Mouse (Mus musculus) mature B cell (primary cell): ENCODE results near the gene 6430531B16Rik.

Experiments used
- in situ Hi-C: fragments of 300-500 bp; cut with MboI; formaldehyde crosslinking; loops from 2 replicates; pipeline ENCODE4 v1.14.3; 2019

Gene 6430531B16Rik

DNA sequence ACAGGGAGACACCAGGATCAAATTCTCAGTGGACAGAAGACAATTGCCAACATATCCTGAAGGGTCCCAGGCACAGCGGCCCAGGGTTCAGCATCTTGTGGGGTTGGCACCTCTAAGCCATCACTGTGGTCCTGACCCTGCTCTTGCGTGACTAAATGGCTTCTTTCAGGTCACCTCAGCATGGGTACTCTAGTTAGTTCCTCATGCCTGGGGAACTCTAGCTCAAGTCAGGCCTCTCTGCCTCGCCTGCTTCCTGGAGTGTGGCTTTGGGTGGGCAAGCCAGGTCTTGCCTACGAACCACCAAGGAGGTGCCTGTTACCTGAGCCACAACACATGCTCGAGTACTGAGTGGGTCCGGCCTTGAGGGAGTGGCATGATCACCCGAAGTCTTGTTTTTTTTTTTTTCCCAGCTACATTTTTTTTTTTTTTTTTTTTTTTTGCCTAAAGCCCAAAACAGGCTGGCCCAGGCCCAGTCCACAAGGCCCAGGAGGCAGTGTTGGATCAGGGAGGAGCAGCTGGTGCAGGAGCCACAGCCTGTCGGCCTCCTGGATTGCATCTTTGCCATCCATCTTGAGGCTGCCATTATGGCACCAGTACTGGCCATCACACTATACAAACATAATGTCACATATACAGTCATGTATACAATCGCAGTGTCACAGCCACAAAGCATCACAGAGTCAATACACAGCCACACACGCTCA lies 8.2 kb downstream of the 6430531B16Rik start:
- in situ Hi-C loops, result no loop called here

DNA sequence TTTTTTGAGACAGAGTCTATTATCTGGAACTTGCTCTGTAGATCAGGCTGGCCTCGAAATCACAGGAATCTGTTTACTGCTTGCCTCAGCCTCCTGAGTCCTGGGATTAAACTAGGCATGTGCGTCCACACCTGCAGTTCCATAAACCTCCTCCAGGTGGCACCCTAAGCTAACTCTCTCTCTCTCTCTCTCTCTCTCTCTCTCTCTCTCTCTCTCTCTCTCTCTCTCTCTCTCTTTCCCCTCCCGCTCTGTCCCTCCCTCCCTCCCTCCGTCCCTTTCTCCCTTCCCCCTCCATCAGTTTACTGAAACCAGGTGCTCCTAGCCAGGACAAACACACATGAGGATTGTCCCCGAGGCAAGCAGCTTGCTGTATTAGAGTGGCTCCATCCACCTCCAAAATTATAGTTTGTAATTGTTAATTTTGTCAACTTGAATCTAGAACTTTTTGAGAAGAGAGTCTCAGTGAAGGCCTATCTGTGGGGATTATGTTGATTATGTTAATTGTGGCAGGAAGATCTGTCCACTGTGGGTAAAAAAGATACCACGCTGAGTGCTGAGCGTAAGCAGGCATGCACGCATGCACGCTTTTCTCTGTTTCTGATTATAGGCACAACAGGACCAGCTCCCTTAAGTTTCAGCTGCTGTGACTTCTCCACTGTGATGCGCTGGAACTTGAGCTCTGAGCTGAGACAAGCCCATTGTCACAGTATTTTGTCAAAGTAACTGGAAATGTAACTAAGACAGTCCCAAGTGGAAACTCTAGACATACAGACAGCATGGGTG lies 9.0 kb downstream of the 6430531B16Rik start:
- in situ Hi-C loops, result no loop called here

DNA sequence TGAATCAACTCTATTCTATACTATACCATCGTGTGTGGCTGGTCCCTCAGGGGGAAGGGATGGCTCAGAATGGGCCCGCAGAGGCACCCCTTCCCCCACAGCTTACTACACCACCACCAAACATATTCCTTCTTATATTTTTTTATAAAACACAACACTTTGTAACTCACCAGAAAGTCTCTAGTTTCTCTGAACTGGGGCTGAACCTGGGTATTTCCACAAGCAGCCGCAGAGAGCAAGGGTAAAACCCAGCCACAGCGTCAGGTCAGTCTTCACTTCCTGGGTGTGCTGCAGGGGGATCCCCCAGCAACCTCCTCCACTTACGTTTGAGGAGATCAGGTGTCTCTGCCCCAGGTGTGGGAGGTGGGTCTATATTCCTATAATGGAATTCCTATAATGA lies 10.1 kb downstream of the 6430531B16Rik start:
- in situ Hi-C loops, result no loop called here

DNA sequence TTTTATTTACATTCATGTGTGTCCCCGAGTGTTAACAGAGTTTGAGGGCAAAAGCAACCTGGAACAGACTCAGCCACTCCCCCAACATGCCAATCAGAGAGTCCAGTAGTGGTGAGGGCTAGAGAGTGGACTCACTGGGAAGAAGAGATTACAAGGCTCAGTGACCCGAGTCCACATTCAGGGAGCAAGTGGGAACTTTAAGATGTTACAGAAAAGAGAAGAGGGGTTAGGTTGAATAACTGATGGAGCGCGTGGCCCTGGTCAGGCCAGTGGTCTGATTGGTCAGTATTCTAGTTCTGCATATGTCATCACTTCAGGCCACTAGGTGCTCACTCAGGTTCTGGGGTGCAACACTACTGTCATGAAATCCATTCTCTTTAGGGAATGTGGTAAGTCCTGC lies 11.4 kb downstream of the 6430531B16Rik start:
- in situ Hi-C loops, result no loop called here

DNA sequence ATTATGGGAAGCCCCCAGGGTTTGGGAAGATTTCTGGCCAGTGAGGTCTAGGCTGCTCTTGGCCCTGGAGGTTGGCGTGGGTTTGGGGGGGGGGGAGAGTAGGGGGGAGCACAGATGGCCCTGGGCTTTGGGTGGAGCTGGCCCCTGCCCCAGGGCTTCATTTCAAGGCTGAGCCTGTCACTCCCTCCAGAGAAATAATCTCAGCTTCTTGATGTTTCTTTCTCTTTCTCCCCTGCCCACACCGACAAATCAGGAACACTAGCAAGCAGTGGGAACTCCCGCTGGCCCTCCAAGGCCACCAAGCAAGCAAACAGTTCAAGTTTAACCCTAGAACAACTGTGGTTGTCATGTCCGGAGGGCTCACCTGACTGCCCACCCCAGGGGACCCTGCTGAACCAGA lies 14.7 kb downstream of the 6430531B16Rik start:
- in situ Hi-C loops, result no loop called here

DNA sequence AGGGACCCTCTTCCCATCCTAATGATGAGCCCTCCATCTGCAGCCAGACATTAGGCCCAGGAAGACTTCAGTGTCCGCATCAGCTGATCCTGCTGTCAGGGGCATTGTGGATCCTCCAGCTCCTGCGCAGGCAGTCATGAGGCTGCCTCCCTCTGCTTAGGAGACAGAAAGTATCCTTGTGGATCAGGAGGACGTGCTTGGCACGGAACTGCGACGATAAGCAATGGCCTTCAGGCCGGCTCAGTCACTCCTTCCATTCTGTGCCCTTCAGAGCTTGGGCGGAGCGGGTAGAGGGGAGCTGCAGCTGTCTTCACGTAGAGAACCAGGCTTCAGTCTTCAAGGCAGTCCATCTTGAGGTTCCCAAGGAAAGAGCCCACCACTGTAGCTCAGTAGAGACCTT lies 17.4 kb downstream of the 6430531B16Rik start:
- in situ Hi-C loops, result no loop called here

DNA sequence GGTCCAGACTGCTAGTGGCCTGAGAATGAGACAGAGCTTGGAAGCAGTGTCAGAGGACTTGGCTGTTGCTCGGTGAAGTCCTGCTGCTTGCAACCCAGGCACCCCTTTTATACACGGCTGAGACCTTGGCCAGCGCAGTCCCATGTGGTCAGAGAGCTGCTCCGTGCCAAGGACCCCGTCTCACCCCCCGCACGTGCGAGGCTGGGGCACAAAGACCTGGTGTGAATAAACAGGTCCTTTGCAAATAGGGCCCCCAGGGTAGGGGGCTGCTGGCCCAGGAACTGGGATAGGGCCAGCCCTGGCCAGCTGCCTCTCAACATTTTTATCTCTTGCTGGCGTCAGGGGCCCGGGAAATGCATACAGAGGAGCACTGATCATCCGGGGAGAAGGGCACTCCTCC lies 20.6 kb downstream of the 6430531B16Rik start:
- in situ Hi-C loops, result no loop called here

DNA sequence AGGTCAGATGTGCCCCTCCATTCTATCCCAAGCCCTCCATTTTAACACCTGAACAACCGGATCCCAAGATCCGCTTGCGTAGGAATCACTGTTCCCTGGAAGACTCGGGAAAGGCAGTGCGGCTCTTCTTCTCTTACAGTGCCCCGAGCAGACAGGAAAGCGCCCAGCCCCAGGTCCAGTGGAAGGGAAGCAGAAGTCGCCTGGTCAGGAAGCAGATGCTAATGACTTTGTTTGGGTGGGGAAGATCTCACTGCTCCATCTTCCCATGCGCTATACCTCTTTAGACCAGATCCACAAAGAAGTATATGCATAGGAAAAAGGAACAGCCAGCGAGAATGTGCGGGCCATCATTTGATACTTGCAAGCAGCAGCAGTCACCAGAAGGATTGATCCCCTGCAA lies 21.1 kb downstream of the 6430531B16Rik start:
- in situ Hi-C loops, result no loop called here

DNA sequence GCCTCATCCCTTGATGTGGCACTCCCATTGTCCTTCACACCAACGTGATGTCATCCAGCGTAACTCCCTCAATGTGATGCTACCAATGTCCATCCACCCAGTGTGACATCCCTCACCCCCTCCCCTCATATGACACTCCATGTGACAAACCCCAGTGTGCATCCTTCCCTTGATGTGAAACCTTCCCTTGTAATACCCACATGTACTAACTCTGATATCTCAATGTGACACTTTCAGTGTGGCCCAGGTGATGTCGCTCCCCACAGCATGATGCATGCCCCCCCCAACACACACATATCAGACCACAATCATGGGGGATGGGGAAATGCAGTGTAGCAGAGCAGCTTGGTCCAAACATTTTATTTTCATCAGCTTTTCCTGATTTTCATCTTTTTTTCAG lies 21.9 kb downstream of the 6430531B16Rik start:
- in situ Hi-C loops, result no loop called here

DNA sequence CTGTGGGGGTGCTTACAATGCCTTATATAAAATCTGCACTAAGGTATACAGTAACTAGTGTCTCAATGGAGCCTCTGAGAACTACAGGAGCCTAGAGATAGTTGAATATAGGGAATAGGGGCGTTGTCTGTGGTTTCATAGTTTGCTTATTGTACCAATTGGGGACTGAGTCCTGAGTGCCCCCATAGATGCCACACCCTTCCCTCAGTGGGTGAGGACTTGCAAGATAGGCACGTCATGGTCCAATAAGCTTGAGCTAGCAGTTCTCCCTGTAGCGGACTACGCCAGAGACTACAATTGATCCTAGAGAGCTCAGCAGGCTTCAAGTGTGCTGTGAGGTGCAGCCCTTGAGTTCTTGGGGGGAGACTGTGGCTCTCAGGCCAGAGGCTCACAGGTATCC lies 23.1 kb downstream of the 6430531B16Rik start:
- in situ Hi-C loops, result no loop called here

DNA sequence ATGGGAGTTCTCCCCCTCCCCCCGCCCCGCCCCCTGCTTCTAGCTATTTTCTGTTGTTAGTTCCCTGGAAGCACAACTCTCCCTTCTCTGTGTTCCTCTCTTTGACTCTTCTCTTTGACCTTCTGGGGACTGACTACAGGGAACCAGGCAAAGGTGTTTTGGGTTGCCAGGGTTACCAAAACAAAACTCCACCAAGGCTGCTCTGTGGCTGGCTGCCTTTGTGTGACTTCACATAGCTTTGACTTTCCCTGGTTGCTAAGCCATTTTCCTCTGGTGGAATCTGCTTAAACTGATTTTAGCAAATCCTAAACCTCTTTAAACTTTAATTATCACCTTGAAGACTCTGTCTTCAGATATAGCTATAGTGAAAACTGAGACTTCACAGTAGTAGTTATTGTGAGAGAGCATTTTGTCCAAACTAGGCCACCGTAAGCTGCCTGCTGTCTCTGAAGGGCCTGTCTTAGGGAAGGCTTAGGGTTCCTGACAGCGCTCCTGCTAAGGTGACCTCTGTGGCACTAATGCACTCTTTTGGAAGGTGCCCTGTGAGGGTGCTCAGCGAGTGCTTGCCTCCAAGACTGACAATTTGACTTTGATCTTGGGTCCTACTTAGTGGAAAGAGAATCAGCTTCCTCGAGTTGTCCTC lies 26.4 kb downstream of the 6430531B16Rik start:
- in situ Hi-C loops, result no loop called here

DNA sequence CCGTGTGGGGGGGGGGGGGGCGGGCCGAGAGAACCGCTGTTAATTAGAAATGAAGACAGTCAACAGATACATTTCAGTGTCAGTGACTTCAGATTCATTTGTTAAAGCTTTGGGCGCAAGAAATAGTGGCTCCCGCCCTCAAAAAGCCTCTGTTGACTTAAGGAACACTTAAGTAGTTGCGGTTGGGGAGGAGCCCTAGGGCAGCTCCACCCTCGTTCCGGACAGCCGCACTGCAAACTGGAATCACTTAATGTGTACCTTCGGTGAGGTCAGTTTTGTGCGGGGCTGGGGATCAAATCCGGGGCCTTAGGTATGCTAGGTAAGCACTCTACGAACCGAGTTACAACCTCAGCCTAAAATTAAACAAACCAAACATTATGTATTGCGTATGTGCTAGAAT lies 27.5 kb downstream of the 6430531B16Rik start:
- in situ Hi-C loops, result no loop called here

DNA sequence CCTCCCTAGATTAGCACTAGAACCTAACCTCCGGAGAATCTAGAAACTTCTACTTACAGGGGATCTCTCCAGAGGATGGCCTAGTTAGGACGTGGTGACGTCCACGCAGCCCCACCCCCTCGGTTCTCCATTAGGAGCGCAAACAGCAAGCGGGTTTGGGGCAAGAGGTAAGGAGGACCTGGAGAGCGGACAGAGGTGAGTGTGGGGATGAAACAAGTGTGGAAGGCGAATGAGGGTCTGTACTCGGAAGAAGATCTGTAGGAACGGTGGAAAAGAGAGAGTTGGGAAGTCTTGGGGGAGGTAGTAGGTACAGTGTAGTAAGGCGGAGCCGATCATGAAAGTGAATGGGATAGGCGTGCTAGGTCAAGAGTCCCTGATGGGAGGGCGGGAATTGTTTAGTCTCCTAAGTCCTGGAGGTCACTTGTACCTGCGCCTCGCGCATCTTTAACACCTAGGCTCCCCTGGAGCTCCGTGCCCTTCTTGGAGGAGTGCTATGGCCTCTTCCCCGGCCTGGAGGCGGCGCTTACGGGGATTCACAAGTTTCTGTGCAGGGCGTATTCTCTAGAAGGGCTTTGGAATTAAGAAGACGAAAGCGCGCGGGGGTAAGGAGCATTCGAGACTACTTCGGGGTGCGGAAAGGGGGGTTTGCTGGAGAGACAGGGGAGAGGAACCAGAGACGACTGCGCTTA lies 28.1 kb downstream of the 6430531B16Rik start:
- in situ Hi-C loops, result no loop called here

DNA sequence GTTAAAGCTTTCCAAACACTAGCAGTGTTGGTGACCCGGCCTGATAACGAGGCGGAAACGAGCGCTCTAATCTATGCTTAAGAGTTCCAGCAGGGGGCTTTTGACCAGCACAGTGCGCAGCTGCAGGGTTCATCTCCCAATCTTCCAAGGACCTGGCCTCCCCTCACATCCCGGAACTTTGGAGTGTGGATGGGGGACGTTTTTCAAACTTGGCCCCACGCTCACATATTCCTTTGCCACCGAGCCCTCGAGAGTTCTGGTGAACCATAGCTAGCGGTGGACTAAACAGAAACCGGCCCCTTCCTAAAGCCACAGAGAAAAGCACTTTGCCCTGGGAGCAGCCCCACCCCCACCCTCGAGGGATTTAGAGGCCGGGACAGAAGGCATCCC lies 28.7 kb downstream of the 6430531B16Rik start:
- in situ Hi-C loops, result no loop called here

DNA sequence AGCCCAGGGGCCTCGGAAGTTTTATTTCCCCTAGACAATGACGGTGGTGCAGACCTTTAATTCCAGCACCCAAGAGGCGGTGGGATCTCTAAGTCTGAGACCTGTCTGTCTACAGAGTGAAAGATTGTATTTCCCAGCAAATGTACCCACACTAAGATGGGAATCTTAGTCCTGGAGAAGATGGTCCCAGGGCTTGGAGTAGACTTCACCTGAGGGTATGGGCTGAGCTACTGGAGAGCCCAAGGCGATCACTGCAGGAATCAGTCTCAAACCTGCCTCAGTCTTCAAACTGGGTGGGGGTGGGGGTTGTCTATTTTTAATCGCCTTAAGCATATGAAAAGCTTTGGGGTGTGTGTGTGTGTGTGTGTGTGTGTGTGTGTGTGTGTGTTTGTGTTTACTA lies 32.5 kb downstream of the 6430531B16Rik start:
- in situ Hi-C loops, result no loop called here

DNA sequence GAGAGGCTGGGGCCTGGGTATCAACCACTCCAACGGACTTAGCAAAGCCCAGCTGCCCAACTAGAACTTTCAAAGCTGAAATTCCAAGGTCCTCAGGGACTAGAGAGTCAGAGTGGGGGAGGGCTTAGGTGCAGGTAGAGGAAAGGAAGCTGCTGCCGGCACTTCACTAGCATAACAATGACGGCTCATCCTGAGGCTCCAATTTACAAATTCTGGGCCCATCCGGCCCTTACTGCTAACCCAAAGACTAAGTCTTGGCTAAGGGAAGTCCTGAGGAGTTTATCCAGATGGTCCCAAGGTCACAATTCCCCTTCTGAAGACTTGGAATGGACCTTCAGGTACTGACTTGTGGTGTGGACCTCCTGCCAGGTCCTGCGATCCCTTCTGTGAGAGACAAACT lies 33.0 kb downstream of the 6430531B16Rik start:
- in situ Hi-C loops, result no loop called here

DNA sequence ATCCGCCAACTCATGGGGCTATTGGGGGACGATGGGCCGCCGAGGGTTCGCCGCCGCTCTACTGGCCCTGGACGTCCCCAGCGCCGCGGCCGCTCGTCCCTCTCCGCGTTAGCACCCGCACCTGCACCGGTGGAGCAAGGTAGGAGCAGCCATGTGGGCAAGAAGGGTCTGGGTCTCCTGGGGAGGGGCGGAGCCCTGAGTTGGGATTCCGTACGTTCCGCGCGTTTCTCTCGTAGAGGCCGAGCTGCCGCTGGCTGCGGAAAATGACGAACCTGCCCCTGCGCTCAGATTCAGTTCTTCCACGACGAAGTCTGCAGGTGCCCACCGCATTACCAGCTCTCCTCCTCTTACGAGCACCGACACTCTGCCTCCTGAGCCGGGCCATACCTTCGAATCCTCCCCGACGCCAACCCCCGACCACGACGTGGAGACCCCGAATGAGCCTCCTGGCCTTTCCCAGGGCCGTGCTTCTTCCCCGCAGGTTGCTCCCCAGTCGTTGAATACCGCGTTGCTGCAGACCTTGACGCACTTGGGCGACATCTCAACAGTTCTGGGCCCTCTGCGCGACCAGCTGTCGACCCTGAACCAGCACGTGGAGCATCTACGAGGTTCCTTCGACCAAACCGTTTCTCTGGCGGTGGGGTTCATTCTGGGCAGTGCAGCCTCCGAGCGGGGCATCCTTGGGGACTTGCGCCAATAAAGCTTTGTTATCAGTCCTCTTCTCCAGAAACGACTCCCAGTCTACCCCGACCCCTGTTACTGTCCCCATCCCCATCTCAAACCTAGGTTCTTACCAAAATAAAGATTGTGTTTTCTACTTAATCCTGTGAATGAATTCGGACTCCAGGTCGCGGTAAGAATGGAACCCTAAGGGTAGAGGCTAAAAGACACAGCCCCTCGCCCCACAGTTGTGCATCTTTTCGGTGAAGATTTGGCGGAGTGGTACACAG lies 34.0 kb downstream of the 6430531B16Rik start:
- in situ Hi-C loops, result no loop called here

DNA sequence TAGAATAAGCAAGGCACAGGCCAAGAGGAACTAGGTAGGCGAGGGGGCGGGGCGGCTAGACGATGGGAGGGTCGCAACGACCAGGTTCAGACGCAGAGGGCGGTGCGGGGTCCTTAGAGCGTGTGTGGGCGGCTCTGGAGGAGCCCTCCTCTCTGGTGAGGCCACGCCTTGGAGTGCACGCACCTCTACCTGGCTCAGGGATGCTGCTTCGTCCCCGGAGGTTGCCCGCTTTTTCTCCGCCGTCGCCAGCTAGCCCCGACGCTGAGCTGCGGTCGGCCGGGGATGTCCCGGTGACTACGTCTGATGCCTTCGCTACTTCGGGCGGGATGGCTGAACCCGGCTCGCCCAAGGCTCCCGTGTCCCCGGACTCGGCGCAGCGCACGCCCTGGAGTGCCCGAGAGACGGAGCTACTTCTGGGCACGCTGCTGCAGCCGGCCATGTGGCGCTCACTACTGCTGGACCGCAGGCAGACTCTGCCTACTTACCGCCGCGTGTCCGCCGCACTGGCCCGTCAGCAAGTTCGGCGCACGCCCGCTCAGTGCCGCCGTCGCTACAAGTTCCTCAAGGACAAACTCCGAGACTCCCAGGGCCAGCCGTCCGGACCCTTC lies 34.8 kb downstream of the 6430531B16Rik start, which contains the start of gene Utf1:
TSS of gene Utf1 (plus strand) at position 116 of the 608 bp plus-strand sequence.
- in situ Hi-C loops, result no loop called here

DNA sequence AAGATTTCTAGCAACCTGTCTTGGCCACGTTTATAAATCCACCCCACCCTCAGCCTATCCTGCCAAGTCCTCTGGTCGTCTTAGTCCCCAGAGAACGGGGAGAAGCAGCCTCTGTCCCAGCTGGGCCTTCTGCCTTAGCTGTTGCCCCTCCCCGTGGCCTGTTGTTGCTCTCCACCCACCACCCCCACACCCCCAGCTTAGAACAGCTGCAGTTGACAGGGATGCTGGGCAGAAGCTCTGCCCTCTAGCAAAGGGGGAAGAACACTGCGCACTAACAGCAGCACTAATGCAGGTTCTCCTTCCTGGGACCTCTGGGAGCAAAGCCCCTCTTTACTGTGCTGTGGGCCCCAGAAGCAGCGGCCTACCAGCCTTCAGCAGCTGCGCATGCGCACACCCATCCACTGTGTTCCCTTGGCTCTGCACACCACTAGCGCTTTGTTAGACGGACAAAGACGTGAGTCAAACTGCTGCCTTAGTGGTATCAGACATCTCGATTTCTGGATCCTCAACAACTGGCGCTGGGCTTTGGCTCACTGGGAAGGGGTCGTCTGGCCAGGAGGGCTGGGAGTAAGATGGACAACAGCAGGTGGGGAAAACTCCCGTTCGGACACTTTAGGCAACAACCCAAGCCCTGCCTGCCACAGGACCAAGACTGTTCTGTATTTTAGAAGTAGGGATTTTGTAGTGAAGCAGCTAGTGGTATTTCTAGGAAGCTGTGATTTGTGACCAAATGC lies 37.9 kb downstream of the 6430531B16Rik start:
- in situ Hi-C loops, result no loop called here

DNA sequence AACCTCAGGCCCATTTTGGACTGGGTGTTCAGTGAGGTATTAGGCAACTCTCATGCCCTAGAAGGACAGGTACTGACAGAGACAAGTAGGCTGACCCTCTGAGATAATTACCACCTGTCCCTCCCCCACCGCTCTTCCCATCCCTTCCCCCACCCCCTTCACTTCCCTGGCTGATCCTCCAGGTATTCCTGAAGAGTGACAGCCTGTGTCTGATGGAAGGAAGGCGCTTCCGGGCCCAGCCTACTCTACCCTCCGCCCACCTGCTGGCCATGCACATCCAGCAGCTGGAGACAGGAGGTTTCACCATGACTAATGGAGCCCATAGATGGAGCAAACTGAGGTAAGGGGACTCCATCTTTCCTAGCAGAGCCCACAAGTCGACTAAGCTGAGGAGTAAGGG lies 40.7 kb downstream of the 6430531B16Rik start:
- in situ Hi-C loops, result no loop called here
